Mouse (Mus musculus) spleen, adult 18-20 months (tissue): ENCODE measurements around the gene Sp7.
A peak's percentile ranks its signal among the peaks of the same experiment; 100 is the strongest.

Source experiments
- DNase-seq, 2 experiments: peaks; one replicate each; pipeline ENCODE4 v3.0.0; 2022; ENCODE audit warnings: mixed read lengths in 2 of 2

The Sp7 gene

DNA sequence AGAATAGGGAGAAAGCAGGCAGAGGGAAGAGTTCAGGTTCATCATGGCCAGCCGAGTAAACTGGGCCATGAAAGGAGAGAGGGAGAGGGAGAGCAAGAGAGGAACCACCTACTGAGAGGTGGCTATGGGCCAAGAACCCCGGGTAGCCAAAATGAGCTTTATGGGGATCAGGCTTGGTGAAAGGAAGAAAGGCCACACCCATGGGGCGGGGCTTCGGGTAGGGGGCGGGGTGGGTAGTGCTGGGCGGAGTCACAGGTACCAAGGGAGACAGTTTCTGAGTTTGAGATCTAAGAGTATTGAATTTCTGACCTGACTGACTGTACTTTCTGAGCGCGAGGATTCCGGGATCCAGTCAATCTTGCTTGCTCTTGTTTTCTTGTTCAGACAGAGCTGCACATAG, 19.7 kb upstream of the Sp7 start:
- DNase-seq, result no peak

DNA sequence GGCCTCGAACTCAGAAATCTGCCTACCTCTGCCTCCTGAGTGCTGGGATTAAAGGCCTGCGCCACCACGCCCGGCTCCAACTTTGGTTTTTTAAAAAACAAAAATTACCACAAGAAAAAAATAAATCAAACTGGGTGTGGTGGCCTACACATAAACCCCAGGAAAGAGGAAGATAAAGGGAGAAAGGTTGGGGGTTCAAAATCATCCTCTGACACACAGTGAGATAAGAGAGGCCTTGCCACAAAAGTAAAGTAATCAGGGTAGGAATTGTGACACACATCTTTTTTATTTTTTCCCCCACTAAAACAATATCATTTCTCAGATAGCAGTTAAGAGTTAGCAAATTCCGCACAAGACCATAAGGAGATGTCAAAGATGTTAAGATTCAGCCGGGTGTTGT, 16.7 kb upstream of the Sp7 start:
- DNase-seq, result no peak

DNA sequence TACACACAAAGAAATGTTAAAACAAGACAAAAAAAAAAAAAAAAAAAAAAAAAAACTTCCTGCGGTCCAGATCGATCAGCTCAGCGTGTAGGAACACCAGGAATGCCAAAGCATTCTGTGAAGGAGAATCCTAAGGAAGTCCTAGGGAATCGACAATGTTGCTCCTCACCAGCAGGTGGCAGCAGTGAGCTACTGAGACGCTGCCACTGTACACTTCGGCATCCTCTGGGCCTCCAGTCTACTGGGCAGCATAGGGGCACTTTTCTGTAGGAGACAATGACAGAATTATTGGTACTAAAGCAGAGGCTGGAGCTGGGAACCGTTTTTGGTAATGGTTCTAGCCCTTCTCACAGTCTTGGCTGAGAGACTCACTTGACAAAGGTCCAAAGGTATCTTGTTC, 14.6 kb upstream of the Sp7 start:
- DNase-seq, result peak; percentile 55 to 78

DNA sequence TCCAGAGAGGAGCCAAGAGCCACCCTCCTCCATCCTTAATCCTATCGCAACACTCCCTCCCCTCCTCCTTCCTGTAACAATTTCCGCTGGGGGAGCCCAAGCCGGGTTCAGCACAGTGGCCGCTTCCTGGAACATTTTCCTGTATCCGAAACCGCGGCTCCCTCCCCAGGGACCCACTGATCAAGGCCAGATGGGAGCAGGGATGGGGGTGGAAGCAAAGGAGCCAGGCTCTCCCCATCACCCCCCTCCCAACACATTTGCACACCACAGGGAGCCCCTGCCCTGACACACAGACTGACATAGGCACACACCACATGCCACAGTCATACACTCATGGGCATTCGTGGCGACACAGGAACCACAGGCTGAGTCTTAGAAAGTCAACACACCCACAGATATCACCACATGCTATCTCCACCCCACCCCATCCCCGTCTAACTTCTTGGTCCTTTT, 10.9 kb upstream of the Sp7 start:
- DNase-seq, result peak in 1 of 2 experiments; percentile 11

DNA sequence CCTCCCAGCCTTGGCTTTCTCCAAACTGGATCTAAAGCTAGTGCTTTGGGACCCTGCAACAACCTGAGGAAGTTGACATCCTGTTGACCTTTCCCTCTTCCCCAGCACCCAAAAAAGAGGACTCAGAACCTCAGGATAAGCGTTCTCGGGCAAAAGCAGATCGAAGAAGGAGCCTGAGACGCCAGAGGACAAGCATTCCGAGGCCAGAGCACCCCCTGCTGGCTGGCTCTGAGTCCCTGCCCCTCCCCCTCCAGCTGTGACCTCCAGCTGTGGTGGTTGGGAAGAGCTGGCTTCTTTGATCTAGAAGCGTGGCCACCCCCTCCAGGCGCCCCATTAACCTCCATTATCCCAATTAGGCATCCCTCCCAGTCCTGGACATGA, 10.2 kb upstream of the Sp7 start:
- peak; percentile 66 to 86 for DNase-seq

DNA sequence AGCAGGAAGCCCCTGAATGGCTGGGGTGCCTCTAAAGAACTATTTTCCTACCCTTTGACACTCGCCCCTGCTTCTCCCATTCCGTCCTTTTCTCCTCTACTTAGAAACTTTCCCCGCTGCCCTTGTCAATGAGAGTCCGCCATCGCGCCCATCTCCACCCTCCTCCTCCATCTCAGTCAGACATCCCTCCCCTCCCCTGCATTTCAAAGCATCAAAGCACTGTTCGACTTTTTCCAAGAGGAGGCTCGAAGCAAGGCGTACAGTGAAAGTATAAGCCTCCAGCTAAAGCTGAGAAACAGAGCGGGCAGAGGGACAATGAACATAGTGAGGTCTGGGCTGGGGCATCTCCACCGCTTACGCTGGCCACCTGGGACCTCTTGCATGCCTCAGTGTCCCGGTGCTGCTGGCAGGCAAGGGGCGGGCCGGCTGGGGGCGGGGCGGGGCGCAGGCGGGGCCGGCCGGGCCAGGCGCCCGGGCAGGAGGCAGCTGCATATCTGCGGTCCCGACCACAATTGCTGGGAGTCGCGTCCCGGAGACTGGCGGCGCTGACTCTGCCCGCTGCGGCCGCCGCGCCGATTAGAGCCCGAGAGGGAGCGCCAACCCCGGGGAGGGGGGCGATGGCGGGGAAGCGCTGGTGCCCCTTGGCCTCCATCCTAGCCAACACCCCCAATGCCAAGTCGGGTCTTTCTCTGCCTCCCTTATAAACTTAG, 9.6 kb upstream of the Sp7 start:
- DNase-seq, result peak; percentile 29 to 48

DNA sequence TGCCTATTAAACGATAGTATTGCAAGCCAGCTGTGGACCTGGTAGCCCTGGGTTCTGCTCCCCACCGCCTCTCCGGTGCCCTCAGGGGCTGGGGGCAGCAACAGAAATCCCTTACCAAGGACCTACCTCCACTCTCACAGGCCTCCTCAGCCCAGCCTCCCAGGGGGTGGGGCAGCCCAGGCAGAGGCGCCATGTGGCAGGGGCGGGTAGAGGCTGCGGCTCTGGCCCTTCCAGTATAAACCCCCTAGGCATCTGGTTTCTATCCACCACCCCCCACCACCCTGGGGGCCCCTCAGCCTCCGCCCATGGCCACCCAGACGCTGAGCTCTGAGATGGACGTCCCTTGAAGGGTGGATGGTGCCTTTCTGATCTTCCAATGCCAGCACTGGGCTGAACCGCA, 3.7 kb upstream of the Sp7 start:
- DNase-seq, result no peak

DNA sequence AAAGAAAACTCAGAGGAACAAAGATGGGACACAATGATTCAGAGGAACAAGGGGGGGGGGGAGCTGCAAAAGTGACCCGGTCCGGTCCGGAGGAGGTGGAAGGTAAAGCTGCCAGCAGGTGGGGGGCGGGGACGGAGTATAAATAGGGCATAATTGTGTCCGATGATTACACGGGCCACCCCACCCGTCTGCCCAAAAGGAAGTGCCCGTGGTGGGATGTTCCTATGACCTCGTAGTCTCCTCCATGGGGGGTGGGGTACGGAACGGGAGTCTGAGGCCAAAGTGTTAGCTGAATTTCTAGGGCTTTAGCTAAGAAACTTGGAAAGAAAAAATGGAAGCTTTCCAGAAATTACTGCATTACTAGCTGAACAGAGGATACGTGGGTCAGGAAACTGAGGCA, 3.0 kb upstream of the Sp7 start:
- no peak for DNase-seq

DNA sequence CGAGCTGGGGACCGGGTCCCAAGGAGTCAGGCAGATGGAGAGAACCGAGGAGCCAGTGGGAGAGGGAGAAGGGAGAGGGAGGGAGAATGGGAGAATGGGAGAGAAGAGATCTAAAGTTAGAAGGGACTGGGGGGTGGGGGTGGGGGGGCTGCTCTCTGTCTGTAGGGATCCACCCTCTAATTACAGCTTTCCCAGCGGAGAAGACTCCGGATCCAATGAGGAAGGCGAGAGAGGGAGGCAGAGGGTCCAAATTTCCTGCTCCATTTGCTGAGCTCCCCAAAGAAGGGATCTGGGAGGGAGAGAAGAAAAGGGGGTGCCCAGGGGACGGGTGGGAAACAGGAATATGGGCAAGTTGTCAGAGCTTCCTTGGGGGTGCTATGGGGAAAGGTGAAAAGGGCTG, 744 bp downstream of the Sp7 start:
- no peak for DNase-seq

DNA sequence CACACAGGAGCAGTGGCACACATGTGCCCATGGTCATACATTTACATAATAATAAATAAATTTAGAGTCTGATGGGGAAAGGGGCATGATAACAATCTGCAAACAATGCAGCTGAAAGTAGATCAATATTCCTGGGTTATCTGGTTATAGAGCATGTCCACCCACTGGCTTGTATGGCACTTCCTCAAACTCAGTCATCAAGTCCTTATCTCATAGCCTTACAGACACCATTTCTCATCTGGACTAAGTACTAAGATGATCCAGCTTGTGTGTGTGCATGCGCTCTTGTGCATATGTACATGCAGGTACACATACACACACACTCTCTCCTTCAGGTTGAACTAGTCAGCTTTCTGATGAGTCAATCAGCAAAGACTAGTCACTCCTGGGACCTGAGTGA, 2.3 kb downstream of the Sp7 start:
- no peak for DNase-seq

DNA sequence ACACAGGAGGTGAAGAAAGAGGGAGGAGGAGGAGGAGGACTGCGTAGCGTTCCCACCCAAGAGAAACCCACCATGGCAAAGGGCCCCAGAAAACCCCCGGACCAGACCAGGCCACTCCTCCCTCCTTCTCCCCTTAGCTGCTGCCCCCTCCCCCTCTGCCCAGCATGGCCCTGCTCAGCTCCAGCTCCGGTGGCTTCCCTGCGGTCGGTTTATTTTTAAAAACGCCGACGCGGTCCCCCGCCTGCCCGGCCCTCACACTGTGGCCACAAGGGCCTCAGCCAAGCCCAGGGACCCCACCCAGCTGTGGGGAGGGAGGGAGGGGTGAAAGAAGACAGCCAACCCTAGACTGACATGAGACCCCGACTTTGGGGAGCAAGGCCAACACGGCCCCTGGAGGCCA, 4.3 kb downstream of the Sp7 start:
- no peak for DNase-seq

DNA sequence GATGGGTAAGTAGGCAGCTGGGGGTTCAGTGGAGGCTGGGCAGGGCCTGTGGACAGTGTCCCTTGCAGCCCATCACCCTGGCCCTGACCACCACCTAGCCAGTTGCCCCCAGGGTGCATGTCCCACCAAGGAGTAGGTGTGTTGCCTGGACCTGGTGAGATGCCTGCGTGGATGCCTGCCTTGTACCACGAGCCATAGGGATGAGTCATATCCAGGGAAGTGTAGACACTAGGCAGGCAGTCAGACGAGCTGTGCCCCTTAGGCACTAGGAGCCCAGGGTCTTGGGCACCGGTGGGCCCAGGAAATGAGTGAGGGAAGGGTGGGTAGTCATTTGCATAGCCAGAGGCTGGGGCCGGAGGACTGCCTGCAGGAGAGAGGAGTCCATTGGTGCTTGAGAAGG, 8.1 kb downstream of the Sp7 start:
- no peak for DNase-seq

DNA sequence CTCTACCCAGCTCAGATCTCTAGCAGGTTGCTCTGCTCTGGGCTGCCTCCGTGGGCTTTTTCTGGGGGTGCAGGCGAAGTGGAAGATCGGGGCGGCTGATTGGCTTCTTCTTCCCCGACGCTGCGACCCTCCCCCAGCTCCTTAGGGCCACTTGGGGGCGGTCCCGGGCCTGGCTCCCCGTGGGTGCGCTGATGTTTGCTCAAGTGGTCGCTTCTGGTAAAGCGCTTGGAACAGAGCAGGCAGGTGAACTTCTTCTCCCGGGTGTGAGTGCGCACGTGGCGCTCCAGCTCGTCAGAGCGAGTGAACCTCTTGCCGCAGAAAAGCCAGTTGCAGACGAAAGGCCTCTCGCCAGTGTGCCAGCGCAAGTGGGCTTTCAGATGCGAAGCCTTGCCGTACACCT, 8.9 kb downstream of the Sp7 start:
- DNase-seq, result no peak

DNA sequence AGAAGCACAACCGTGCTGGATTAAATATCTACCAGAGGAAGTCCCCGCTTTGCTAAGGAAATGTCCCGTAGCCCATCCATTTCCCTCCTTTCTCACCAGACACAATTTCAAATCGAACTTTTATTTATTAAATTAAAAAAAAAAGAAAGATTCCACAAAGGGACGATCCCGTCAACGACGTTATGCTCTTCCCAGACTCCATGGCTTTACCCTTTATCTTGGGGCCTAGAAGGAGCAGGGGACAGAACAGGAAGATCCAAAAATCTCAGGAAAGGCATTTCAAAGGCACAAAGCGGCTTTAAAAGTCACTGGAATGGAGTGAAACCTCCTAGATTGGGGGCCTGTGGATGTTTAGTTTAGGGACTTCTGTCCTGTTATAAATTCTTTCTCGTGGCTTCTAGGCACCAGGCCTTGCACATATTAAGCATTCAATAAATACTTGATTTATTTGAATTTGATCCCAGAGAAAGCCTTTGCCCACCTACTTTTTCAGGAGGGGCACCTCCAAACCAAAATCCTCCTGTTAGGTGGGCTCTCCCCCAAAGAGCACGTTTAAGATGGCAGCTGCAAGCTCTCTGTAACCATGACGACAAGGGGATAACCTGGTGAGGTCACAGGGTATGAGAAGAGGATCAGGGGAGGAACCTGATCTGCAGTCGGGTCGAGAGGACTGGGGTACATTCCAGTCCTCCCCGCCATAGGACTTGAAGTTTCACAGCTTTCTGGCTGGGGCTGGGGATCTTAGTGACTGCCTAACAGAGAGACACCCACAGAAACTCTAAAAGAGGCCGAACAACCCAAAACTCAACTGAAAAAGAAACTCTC, 10.3 kb downstream of the Sp7 start:
- no peak for DNase-seq

DNA sequence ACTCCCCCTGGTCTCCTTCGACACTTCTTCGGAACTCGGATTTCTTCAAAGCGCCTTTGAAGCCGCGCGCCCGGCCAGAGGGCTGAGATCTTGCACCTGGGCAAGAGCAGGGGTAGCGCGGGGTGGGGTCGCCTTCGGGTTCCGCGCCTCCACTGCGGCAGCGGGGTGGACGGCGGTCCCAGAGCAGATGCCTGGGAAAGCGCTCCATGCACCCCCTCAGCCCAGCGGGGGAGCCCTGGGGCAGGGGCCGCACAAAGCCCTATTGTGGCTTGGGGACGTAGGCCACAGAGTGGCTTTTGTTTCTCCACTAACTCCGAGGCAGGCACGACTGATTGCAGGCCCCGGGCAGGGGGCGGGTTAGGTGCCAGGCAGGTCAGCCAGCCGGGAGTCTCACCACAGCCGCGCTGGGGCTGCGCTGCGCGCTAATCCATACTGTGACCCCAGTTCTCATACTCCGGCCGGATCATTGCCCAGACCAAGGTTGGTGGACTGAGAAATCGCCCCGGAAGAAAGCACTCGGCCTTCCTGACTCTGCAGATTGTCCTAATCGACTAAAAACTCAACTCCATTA, 11.0 kb downstream of the Sp7 start:
- DNase-seq, result no peak

DNA sequence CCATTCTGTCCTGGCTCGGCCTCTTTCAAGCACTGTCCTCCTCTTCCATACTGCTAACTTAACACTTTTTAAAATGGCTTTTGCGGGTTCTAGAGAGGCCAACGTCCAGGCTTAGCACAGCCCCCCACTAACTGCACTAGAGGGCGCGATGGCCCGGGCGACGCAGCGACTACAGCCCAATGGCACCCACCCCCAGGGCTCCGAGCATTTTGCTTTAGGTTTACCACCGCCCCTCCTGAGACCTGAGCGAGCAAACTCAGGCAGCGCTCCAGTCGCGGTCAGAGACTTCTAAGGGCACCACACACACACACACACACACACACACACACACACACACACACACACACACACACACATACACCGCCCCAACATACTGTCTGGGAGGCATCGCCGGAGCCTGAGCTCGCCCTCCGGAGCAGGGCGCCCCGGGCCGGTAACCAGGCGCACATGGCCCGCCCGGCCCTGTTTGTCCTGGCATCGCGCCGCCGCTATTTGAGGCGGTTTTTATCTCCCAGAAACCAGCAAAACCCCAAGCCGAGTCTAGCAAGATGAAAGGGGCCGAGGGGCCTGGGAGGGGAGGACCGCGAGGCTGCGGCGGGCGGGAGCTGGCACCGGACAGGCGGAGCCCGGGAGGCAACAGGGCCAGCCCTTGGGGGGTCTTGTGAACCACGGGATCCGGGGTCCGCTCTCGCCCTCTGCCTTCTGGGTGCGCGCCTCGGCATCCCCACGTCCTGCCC, 11.7 kb downstream of the Sp7 start:
- DNase-seq, result peak in 1 of 2 experiments; percentile 24

DNA sequence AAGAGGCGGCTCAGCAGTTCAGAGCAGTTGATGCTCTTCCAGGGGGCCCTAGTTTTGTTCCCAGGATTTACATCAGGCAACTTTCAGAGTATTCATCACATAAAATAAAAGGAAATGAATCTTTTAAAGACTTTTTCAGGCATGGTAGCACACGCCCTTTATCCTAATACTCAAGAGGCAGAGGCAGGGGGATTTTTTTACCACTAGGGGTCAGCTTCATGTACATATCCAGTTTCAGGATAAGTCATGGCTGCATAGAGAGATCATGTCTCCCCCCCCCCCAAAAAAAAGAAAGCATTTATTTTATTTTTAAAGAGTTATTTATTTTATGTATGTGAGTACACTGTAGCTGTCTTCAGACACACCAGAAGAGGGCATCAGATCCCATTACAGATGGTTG, 13.0 kb downstream of the Sp7 start:
- DNase-seq, result no peak

DNA sequence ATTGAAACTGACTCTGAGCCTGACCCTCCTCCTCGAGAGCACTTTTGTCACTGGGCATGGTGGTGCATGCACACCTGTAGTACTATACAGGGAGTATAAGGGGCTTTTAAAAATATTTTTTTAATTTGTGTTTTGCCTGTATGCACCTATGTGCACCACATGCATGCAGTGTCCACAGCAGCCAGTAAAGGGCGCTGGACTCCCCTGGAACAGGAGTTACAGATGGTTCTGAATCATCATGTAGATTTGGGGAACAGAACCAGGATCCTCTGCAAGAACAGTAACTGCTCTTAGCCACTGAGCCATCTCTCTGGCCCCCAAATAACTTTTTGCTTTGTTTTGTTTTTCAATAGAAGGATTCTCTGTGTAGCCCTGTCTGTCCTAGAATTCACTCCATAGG, 14.8 kb downstream of the Sp7 start:
- no peak for DNase-seq

DNA sequence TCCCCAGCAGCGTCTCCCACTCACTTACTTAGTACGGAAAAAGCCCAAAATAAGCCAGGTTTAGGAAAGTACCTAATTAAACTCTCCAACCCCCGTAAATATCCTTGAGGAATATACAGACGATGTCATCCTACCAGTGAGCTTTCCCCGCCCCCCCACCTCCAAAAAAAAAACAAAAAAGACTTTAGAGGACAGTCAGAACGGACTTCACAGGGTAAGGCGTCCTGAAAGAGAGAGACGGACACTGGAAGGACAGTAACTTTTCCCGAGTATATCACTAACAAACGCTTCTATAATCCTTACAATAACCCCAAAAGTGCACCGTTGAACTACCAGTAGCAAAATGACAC, 16.1 kb downstream of the Sp7 start:
- DNase-seq, result no peak

DNA sequence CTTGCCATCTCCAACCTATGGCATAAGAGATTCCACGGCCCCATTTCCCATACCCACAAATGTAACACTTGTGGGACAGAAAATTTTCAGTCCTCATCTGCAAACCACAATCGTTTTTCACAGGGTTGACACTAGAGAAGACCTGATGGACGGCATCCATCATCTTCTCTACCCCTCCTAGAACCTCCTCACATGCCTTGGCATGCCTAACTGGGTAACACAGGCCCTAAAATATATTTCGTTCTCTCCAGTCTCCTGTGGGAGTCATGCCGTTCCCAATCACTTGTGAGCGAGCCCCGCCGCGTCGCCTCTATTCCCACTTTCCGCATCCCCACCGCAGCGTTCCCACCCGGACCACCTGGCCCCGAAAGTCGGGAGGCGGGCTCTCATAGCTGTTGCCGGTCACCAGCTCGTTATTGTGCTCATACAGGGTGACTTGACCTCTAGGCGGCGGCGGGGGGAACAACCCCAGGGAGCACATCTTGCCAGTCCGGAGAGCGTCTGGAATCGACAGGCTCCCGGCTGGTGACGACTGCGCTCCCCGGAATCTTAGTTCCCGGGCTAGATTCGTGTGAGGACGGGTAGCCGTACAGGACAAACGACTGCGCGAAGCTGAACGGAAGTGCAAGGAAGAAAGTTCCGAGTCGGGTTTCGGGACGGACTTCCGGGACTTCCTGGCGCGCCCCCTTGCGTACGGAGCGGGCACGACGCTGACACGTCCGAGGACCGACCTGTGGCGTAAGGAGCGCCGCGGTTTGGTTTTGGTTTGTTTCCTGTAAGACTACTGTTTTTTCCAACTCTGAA, 16.6 kb downstream of the Sp7 start, which contains the start of gene Aaas:
Gene Aaas (minus strand): TSS at position 634 of the 804 bp plus-strand sequence.
- peak; percentile 86 to 93 for DNase-seq

DNA sequence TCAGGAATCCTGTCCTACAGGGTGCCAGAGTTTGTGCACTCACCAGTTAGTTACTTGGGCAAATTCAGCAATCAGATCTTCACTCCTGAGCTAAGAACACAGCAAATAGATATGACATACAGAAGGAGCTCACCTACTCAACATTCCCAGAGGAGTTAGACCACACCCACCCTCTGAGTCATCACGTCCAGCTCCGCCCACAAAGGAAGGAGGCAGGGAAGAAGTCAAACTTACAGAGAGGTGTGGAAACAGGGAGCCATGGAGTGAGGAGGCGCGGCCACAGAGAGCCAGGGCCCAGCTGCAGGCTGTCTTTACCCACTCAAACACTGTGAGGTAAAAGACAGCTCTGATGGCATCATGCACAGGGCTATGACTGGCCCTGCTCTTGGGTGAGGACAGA, 20.5 kb downstream of the Sp7 start:
- DNase-seq, result no peak

DNA sequence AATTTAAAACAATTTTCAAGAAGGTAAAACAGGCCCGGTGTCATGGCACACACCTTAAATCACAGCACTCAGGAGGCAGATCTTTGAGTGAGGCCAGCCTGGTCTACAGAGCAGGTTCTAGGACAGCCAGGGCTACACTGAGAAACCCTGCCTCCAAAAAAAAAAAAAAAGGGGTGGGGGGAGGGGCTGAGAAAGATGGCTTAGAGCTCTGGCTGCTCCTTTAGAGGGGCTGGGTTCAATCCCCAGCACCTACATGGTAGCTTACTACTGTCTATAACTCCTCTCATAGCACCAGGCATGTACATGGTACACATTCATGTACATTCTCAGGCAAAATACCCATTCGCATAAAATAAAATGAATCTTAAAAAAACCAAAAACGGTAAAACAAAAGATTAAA, 22.5 kb downstream of the Sp7 start:
- DNase-seq, result no peak

DNA sequence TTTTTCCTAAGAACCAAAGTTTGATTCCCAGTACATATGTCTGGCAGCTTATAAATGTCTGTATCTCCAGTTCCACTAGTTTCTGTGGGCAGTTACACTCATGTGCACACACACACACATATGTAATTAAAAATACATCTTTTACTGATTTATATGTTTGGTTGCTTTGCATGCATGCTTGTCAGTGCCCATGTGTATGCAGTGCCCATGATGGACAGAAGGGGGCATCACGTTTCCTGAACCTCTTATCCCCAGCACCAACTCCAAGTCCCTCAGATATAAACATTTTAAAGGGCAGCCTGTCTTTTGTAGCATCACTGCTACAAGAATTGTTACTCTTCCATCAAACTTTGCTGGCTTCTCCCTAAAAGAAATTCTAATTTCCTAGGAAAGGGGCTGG, 25.4 kb downstream of the Sp7 start:
- DNase-seq, result peak in 1 of 2 experiments; percentile 54
